Mouse (Mus musculus): ENCODE data around the gene Prdm11. TPM values are rescaled to one million over a fixed set of nuclear protein-coding genes. Genes with fewer than 3 reads are reported as not detected.

Prdm11 gene
- polyA plus RNA-seq, 1 experiment from 2014 or later, result 3.4 TPM

DNA sequence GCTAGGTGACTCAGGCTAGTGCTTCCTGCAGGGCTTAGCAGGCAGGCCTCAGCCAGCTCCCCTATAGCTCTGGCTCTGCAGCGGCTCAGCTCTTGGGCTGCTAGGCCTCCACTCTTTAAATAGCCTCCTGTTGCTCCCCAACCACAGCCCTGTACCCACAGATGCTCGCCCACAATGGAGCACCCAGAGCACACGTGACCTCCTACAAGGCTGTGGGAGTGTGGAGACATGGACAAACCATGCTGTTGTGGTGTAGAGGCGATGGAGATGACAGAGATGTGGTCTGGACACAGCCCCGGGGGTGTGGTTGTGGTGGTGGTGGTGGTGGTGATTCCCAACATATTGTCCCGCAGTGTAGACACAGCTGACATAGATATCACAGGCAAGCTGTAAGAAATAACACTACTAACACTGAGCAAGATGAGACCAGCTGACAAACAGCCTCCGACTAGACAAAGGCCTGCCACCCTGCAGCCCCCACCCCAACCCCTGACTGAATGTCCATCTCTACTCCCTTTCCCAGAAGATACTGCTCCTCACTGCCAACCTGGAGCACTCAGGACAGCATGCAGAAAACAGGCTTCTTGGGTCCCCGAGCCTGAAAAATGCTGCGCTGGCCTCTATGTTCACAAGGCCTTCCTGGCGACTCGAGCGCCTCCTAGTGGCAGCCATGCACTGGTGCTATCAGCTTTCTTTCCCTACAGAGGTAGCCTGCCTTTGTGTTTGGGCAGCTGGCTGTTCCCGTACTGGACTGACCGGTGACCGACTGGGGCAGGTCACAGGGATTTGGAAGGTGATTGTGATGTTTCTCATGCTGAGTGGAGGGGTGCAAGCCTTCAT is 30.0 kb upstream of the Prdm11 start:
- WGBS, result 45% methylated on average over 15 of the region's 15 CpGs
- peak; percentile 85 for DNase-seq (ENCODE audit: low spot score)
- peaks cover 6% of the 10 kb centered on the region for H3K4me1 ChIP-seq
- H3K9me3 ChIP-seq (replicated peaks), result no peaks in the 10 kb centered on the region
- peaks cover 15% of the 10 kb centered on the region for H3K27me3 ChIP-seq (ENCODE audit: low read depth, poor library complexity, severe bottlenecking)
- H3K36me3 ChIP-seq, result no peaks in the 10 kb centered on the region
- no peak overlapping the region for H3K27ac ChIP-seq
- no peak overlapping the region for H3K4me3 ChIP-seq

DNA sequence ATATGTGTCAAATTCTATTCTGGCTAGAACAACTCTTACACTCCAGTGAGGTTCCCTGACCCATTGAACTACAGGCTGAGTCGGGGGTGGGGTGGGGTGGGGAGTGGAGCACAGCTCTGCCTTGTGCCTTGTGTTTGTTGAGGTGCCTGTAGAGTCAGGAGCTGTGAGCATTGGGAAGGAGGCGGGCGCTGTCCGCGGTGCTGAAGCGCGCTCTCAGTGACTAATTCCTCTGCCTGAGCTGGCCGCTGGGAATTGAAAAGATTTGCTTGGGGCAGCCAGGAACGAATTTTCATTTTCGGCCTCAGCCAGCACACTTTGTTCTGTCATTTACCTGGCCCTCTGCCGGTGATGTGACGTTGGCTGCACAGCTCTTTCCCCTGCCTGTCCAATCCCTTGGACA is 25.7 kb upstream of the Prdm11 start:
- WGBS, result 6% methylated on average over 12 of the region's 12 CpGs
- Histone ChIP-seq H3K27me3 (ENCODE audit: low read depth, poor library complexity, severe bottlenecking) (peaks cover 20% of the 10 kb centered on the region), H3K4me3 (no peak overlapping the region), H3K4me1 (no peaks in the 10 kb centered on the region), H3K27ac (no peak overlapping the region), H3K36me3 (no peaks in the 10 kb centered on the region), H3K9me3 (replicated peaks) (no peaks in the 10 kb centered on the region)
- peak; percentile 94 for DNase-seq (ENCODE audit: low spot score)

DNA sequence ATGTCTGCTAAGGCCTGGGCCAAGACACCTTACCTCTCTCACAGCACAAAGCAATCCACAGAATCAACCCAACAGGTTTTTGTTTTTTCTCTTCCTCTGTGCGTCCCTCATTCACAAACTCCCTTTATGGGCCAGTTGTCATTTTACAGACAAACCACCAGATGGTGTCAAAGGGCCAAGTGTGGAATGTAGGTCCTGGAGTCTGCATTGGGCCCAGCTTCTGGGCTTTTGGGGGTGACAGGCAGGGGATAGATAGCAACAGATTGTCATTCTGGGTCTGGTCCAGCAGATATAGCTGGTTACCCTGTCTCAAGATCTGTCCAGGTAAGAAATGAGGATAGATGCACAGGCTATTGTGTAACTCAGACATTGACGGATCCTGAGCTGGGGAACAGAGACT is 23.0 kb upstream of the Prdm11 start:
- no peaks in the 10 kb centered on the region for H3K9me3 ChIP-seq (replicated peaks)
- DNase-seq (ENCODE audit: low spot score), result no peak
- 52% methylated on average over 2 of the region's 2 CpGs for WGBS
- H3K4me3 ChIP-seq, result no peak overlapping the region
- no peak overlapping the region for H3K27ac ChIP-seq
- H3K27me3 ChIP-seq (ENCODE audit: low read depth, poor library complexity, severe bottlenecking), result peaks cover 8% of the 10 kb centered on the region; the same call in 1 of the 2 replicates
- H3K4me1 ChIP-seq, result no peaks in the 10 kb centered on the region
- H3K36me3 ChIP-seq, result no peaks in the 10 kb centered on the region

DNA sequence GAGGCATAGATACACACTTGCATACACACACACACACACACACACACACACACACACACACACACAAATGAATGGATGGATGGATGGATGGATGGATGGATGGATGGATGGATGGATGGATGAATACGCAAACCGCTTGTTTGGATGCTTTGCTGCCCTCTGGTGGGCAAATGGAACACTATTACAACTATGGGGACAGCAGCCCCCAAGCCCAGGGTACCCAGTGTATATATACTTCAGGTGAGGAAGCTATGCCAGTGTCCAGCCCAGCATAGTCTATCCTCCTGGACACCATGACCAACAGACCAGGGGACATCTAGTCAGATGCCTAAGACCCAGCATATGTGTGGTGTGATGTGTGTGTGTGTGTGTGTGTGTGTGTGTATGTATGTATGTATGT is 17.4 kb upstream of the Prdm11 start:
- Histone ChIP-seq H3K27me3 (ENCODE audit: low read depth, poor library complexity, severe bottlenecking) (0 out of 2 replicates have a peak, but pooled peaks cover 5% of the 10 kb centered on the region), H3K4me1 (no peaks in the 10 kb centered on the region), H3K9me3 (replicated peaks) (no peaks in the 10 kb centered on the region), H3K36me3 (no peaks in the 10 kb centered on the region), H3K4me3 (no peak overlapping the region), H3K27ac (no peak overlapping the region)
- peak; percentile 72 for DNase-seq (ENCODE audit: low spot score)
- WGBS, result 17% methylated on average over 2 of the region's 2 CpGs

DNA sequence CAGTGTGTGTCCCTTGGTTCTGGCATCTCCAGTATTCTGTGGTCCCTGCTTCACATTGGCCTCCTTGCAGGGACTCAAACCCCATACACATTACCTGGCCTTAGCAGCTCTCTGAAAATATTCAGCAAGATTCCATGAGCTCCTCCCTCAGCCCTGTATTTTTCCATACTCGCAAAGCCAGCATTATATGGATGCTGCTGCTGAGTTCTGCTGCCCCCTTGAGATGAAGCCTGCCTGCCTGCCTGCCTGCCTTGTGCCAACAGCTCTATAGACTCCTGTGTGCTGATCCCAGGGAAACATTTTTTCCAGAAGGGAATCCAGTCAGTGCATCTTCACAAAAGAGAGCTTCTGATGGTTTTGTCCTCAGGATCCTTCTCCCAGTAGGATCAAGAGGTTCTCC is 5.9 kb upstream of the Prdm11 start:
- WGBS, result 44% methylated on average over 1 of the region's 1 CpGs
- H3K36me3 ChIP-seq, result no peaks in the 10 kb centered on the region
- no peaks in the 10 kb centered on the region for H3K9me3 ChIP-seq (replicated peaks)
- DNase-seq (ENCODE audit: low spot score), result no peak
- no peak overlapping the region for H3K27ac ChIP-seq
- H3K4me1 ChIP-seq, result peaks cover 16% of the 10 kb centered on the region
- H3K4me3 ChIP-seq, result no peak overlapping the region
- peaks cover 6% of the 10 kb centered on the region for H3K27me3 ChIP-seq (ENCODE audit: low read depth, poor library complexity, severe bottlenecking)

DNA sequence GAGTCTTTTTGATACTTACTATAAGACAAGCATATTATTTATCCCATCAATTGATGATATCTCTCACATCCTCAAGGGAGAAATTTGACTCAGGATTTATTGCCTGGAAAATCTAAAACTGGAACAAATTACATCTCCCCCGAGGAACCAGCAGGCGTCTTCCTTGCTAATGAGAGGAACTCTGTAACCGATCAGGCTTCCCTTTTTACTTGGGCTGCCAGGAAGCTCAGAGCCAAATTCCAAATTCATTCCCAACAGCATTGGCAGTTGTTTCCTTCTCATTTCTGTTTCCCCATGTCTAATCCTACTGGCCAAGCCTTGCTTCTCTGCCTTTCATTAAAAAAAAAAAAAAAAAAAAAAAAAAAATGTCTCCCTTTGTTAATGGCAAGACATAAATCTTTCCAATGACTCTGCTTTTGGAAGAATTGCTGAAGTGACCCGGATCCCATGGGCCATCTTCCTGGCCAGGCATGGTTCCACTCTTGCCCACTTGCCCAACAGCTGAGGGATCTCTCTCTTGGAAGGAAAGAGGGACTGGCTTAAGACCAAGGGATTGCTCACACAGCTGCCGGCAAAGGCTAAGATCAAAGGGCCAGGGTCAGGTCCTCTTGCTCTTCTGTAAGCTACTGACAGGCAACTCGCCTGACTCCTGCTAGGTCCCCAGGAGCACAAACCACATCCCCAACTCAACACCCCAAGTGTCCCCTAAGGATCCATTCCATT is 2.8 kb upstream of the Prdm11 start:
- no peak overlapping the region for H3K4me3 ChIP-seq
- DNase-seq (ENCODE audit: low spot score), result no peak
- no peak overlapping the region for H3K27ac ChIP-seq
- WGBS, result 34% methylated on average over 6 of the region's 6 CpGs
- no peaks in the 10 kb centered on the region for H3K36me3 ChIP-seq
- peaks cover 41% of the 10 kb centered on the region for H3K4me1 ChIP-seq
- no peaks in the 10 kb centered on the region for H3K9me3 ChIP-seq (replicated peaks)
- H3K27me3 ChIP-seq (ENCODE audit: low read depth, poor library complexity, severe bottlenecking), result peaks cover 6% of the 10 kb centered on the region

DNA sequence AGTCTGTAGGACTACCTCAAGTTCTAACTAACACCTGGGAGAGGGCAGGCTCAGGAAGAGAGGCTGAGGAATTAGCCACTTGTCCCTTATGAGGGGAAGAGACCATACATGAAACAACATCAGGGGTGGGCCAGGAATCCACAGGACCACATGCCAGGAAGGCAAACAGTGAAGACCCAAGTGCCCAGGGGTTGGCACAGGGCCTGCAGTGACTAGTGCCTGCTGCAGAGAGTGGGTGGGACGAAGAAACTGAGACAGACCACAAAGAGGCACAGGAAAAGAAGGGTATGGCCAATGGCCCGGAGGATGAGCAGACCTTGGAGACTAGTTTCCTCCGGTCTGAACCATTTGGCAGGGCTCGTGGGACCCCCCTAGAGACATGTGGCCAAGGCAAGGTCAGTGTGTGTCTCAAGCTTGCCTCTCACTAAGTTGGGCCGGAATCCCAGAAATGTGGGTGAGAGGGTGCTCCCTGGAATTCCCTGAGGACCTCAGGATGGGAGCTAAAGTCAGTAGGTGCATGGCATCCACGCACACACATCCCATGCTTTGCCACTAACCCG is 1.6 kb upstream of the Prdm11 start:
- H3K27ac ChIP-seq, result peak overlapping the region; percentile 99; the same call in 1 of the 2 replicates

DNA sequence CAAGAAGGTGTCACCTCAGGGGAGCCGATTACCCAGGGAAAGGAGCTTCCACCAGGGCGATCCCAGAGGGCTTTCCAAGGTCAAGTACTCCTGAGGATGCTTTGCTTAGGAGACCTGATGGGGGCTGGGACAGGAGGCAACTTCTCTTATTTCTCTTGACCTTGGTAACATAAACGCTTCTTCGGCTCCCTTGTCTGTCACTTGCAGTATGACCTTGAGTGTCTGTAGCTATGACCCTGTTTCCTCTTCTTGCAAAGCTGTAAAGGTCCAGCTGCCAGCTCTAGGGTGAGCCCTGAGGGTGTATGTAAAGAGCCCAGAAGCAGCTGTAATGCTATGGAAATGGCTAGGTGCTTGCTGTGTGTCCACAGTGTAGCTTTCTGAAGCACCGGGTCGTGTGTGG is 1.1 kb upstream of the Prdm11 start:
- no peak for DNase-seq (ENCODE audit: low spot score)
- H3K27ac ChIP-seq, result peak overlapping the region; percentile 99
- H3K4me1 ChIP-seq, result peaks cover 44% of the 10 kb centered on the region
- H3K9me3 ChIP-seq (replicated peaks), result no peaks in the 10 kb centered on the region
- no peak overlapping the region for H3K4me3 ChIP-seq
- H3K27me3 ChIP-seq (ENCODE audit: low read depth, poor library complexity, severe bottlenecking), result peaks cover 6% of the 10 kb centered on the region
- H3K36me3 ChIP-seq, result 0 out of 2 replicates have a peak, but pooled peaks cover 5% of the 10 kb centered on the region
- 84% methylated on average over 6 of the region's 6 CpGs for WGBS

More for the DNA sequence above, 1.6 kb upstream of the Prdm11 start:
- Histone ChIP-seq H3K27me3 (ENCODE audit: low read depth, poor library complexity, severe bottlenecking) (peaks cover 6% of the 10 kb centered on the region), H3K4me3 (no peak overlapping the region), H3K9me3 (replicated peaks) (no peaks in the 10 kb centered on the region), H3K4me1 (peaks cover 44% of the 10 kb centered on the region), H3K36me3 (0 out of 2 replicates have a peak, but pooled peaks cover 5% of the 10 kb centered on the region)
- no peak for DNase-seq (ENCODE audit: low spot score)
- 89% methylated on average over 7 of the region's 7 CpGs for WGBS

DNA sequence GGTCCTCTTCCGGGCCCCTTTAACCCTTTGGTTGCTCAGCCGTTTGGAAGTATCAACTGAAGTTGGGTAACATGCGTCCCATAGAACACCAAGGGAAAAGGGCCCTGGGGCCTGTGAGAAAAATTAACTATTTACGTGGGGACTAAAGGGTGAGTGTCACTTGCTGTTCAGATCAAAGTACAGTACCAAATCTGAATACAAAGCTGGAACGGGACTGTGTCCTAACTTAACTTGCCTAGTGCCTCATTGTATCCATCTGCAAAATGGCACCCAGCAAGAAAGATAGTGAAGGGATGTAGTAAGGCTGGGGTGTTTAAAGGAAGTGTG is 505 bp upstream of the Prdm11 start:
- Histone ChIP-seq H3K9me3 (replicated peaks) (no peaks in the 10 kb centered on the region), H3K4me1 (peaks cover 50% of the 10 kb centered on the region), H3K36me3 (0 out of 2 replicates have a peak, but pooled peaks cover 5% of the 10 kb centered on the region), H3K27me3 (ENCODE audit: low read depth, poor library complexity, severe bottlenecking) (peaks cover 6% of the 10 kb centered on the region), H3K27ac (peak overlapping the region; percentile 99), H3K4me3 (peak overlapping the region; percentile 85)
- DNase-seq (ENCODE audit: low spot score), result no peak
- 26% methylated on average over 5 of the region's 5 CpGs for WGBS

DNA sequence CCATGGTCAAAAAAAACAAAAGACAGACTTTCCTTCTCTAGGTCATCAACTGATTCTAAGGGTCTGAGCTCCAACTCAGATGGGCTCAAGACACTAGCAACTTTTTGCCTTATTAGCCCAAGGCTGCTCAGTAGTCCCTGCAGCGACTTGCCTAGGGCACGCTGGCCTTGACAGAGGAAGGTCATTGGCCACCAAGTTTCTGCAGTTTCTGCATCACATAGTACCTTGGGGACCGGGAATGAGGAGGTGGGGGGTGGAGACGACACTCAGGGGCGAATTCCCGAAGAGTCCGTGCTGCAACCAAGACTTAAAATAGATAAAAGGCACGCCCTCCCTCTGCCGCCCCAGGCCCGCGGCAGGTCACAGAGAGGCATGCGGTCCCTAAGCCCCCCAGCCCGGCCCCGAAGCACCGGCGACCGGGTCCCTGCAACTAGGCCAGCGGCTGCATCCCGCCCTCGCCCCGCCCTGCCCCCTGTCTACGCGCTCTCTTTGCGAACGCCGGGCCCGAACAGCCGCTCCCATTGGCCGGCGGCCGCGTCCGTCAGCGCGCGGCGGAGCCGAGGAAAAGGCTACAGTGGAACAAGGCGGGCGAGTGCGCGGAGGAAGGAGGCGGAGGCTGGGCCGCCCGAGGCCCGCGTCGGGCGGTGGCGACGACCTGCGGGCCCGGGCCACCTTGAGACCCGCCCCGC is 694 bp downstream of the Prdm11 start:
- WGBS, result under 1% methylated on average over 52 of the region's 55 CpGs
- Histone ChIP-seq H3K27ac (peak overlapping the region; percentile 99), H3K4me1 (peaks cover 59% of the 10 kb centered on the region), H3K36me3 (0 out of 2 replicates have a peak, but pooled peaks cover 5% of the 10 kb centered on the region), H3K9me3 (replicated peaks) (no peaks in the 10 kb centered on the region), H3K4me3 (peak overlapping the region; percentile 85), H3K27me3 (ENCODE audit: low read depth, poor library complexity, severe bottlenecking) (peaks cover 6% of the 10 kb centered on the region)
- DNase-seq (ENCODE audit: low spot score), result peak; percentile 96

DNA sequence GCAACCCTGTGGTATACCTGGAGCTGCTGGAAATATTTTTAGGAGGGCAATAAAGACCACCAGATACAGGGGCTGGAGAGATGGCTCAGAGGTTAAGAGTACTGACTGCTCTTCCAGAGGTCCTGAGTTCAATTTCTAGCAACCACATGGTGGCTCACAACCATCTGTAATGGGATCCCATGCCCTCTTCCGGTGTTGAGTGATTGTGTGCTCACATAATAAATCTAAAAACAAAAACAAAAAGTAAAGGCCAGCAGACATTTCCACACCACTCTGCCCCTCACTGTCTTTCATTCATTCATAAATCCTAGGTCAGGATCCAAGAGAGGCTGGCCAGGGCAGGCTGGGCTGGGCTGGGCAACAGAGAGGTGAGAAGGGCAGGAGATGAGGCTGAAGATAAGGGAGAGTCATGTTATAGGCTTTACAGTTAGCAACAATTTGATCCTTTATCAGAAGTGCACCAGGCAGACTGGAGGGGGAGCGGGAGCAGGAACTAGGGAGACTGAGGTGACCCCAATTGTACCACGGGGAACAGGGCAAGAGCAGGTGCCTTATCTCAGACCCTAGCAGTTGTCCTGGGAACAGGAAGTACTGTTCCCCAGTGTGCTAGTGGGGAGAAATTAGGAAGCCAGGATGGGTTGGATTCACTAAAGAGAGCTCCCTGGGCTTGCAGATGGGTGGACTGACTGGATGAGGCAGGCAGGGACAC is 2.4 kb downstream of the Prdm11 start:
- Histone ChIP-seq H3K27ac (no peak overlapping the region), H3K9me3 (replicated peaks) (no peaks in the 10 kb centered on the region), H3K27me3 (ENCODE audit: low read depth, poor library complexity, severe bottlenecking) (peaks cover 6% of the 10 kb centered on the region; the same call in 1 of the 2 replicates), H3K4me3 (no peak overlapping the region), H3K36me3 (0 out of 2 replicates have a peak, but pooled peaks cover 5% of the 10 kb centered on the region), H3K4me1 (peaks cover 64% of the 10 kb centered on the region)
- DNase-seq (ENCODE audit: low spot score), result no peak
- WGBS, result 86% methylated on average over 3 of the region's 3 CpGs

DNA sequence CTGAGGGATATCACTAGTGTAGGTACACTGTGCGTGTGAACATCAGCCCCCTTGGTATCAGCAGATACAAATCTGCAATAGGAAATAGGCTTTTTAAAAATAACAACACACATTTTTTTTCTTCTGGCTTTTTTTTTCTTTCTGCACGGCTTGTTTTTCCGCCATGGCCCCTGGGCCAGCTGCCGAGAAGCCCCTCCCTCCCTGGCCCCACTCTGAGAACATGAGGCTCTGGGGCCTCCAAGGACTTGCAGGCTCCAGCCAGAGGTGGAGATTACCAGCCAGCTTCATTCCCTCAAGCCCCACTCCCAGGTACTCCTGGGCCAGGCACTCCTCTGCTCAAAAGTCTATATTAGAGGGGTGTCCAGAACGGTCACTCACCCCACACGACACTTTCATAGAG is 4.5 kb downstream of the Prdm11 start:
- 67% methylated on average over 6 of the region's 6 CpGs for WGBS
- H3K4me3 ChIP-seq, result no peak overlapping the region
- DNase-seq (ENCODE audit: low spot score), result no peak
- no peaks in the 10 kb centered on the region for H3K27me3 ChIP-seq (ENCODE audit: low read depth, poor library complexity, severe bottlenecking)
- H3K9me3 ChIP-seq (replicated peaks), result no peaks in the 10 kb centered on the region
- H3K4me1 ChIP-seq, result peaks cover 54% of the 10 kb centered on the region
- peak overlapping the region; percentile 66 for H3K27ac ChIP-seq
- H3K36me3 ChIP-seq, result 0 out of 2 replicates have a peak, but pooled peaks cover 5% of the 10 kb centered on the region
